Mouse (Mus musculus) embryo, embryonic 10.5 days (tissue): ENCODE data around the gene Xdh.
"Not testable (repeated sequence)": the region's sequence is repeated elsewhere in the genome, so short reads cannot be mapped to it uniquely, and the experiment has no call there.

Source experiments
- DNase-seq: peaks from one replicate; pipeline ENCODE4 v3.0.0-alpha.2; 2015; ENCODE audit warnings: low spot score

The Xdh gene

DNA sequence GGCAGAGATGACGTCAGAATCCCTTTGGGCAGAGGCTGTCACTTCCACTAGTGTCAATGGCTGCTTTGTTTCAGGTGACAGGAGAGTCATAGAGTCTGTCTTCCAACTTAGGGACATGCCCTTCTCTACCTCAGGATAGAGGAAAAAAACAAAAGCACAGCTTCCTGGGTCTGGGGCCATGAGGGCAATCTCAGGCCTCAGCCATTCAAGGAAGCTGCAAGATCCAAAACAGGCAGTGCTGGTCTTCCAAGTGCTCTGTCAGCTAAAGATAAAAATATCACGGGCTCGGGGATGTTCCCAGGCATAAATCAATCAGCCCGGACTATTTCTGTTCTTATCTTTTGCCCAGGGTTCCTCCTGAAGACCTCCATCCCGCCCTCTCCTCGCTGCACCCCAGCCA lies 68.7 kb downstream of the Xdh start:
- no peak for DNase-seq

DNA sequence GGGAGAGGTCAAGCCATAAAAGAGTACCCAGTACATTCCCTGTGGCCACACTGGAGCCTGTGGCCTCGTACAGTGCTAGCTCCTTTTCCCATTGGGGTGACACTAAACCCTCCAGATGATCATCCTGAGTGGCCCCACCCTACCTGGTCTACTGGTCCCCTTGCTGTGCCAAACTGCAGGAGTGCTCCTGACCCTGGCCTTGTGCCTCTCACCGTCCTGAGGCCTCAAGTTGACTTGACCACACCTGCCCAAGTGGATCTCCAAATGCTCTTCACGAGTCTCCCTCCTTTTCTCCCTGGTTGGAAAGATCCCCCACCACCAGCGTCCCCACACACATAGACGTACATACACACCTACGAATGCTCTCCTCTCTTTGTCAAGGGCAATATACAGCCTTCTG lies 69.7 kb downstream of the Xdh start:
- no peak for DNase-seq

DNA sequence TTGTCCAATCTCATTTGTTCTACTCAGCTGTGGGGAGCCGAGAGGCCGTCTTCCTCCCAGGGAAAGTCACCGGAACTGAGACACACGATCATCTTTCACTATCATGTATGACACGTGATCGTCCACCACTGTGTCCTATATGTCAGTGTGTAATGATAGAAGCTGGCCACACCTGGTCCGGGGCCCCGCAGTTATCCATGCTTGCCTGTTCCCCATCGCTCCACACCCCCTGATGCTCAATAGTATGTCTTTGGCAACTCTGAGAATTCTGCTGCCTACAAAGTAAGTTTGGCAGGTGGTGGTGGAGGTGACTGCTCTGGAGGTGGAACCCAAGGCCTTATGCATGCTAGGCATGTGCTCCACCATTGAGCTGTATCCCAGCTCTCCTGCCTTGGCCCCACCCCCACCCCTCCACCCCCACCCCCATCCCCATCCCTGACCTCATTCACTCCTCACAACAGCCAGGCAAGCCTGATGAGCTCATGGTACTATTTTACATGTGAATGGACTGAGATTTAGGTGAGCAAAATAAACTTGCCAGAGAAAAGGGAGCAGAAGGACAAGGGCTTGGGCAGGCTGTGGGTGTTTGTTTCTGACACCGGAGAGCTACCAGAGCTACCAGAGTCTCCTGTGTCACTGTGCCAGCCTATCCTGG lies 70.6 kb downstream of the Xdh start:
- peak; percentile 1 for DNase-seq

DNA sequence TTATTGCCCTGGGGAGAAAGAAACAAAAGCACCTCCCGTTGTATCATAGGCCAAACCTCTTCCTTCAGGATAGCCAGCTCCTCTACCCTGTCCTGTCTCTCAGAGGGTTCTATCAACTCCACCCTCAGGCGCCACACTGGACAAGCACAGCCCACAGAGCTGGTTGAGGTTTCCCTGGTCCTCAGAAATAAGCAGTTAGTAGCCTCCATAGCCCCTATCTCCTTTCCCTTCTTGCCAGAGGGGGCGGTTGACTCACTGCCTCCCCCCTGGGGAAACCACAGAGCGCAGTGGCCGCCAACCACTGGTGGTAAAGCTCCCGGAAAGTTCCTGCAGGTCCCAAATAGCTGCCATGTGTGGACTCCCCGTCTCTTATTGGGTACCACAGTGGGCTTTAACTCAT lies 74.3 kb downstream of the Xdh start:
- no peak for DNase-seq

DNA sequence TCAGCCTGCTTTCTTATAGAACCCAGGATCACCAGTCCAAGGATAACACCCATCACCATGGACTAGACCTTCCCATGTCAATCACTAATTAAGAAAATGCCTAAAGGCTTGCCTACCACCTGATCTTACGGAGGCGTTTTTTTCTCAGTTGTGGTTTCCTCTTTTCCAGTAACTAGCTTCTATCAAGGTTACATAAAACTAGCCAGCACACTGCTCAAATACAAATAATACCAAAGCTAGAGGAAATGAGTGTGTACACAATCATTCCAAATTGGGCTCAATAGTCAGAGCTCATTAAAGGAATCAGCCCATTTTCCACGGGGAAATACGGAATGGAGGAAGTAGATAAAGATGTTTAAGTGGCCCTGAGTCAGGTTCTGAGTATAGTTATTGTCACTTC lies 74.7 kb downstream of the Xdh start:
- no peak for DNase-seq

DNA sequence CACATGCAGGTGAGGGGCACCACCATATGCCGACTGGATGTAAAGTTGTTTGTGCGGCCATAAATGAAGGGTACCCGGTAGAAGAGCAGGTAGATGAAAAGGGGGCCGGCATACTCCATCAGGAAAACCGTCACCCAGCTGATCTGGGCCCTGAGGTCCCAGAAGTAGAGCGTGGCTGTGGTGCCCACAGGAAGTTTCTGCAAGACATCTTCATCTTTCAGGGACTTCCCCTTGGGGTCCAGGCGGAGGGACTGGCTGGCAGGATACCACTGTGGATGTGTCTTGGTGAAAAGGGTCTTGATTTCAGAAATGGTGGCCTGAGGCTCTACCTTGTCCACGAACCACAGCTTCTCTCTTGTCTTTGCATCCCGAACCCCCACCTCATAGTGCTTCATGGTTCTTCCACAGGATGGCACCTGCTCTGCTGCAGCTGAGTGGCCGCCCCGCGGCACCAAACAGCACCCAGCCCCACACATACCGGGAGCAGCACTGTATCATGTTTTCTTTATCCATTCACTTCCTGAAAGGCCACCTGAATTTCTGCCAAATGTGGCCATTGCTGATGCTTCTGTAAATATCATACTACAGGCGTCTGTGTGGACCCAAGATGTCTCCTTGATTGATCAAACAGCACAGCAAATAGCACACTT lies 78.9 kb downstream of the Xdh start:
- DNase-seq = no peak

DNA sequence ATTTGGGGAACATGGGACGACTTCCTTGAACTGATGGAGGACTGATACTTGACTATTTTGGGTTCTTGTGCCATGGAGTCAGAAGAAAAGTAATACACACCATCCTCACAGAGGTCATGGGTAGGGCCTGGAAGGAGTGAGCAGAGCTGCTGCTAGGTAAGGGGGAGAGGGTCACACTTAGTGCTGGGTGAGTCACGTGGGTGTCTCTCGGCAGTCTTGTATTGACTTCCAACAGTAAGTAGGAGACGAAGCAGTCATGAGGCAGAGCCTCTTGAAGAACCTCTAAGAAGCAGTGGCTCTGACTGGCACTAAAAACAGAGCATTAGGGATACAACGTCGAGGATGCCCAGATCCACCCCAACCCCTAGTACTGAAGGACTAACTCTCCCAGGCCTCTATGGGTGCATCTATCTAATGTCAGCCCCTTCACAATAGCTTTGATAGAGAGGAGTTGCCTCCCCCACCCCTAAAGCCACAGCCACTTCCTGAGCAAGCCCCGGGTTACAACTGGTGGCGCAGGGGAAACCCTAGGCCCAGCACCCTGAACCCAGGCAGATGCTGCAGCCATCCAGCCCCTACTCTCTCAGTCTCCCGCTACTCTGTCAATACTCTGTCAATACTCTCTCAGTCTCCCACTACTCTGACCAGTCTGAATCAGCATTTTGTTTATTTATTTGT lies 80.8 kb downstream of the Xdh start:
- DNase-seq = no peak

GRCm38 (mm10) chr17:73853717-73854116 lies 96.3 kb downstream of the Xdh start:
- DNase-seq = no peak

DNA sequence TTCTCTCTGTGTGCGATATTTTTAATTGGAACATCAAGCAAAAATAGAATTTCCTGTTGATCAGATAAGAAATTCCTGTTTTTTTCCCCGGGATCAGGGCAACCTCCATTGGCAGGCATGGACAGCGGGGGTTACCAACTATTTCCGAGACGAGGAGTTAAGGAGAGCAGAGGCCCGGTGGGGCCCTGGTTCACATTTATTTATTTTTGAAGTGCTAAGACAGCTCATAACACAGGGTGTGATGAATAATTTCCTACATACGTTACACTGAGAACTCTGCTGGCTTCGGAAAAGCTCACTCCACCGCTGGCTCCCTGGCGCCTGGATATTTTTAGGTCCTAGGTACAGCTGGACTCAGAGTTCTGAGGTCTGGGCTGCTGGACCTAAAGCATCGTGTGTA lies 97.0 kb downstream of the Xdh start:
- no peak for DNase-seq

DNA sequence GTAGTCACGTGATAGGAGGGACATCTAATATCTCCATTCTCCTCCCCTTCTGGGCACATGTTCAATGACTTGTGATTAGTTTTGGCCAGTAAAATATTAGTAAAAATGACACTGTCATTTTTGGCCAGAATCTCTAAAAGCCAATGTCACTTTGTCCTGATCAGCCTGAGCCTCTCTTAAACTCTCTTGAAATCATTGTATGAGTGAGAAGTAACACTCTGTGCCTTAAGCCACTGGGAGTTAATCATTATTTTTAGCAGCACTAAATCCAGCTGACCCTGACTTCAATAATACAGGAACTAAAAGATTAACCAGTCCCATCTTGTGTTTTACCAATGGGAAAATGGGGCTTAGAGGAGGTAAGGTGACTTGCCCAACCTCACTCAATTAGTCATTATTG lies 102.6 kb downstream of the Xdh start:
- no peak for DNase-seq

- no peak for DNase-seq
Measured at GRCm38 (mm10) chr17:73845632-73846031, 104.4 kb downstream of the Xdh start.

DNA sequence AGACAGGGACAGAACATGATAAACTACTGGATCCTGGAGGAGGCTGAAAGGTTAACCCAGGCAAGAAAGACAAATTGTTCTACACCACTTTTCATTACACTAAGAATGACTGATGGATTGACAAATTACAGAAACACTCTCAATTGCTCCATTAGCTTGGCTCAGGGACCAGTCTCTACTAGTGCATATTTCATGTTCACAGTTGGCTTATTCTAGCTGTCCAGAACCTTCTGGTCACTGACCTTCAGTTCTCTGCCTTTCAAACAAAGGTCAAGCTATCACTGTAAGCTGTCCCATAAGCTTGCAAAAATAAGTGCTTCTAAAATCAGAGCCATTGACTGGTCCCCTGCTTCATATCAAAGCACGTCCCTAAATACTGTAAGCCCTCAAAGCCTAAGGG lies 107.0 kb downstream of the Xdh start:
- DNase-seq = no peak

DNA sequence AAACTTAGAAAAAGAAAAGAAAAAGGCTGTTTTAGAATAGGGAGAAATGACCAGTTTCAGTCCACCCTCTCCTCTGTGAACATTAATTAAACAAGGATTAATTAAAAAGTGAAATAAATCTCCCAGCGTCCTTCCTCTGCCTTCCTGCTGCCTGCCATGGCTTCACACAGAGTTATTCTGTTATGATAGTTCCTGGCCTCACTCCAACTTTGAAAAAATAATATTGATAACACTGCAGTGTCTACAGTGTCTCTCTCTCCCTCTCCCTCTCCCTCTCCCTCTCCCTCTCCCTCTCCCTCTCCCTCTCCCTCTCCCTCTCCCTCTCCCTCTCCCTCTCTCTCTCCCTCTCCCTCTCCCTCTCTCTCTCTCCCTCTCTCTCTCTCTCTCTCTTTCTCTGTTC lies 110.1 kb downstream of the Xdh start:
- not testable (repeated sequence) for DNase-seq

DNA sequence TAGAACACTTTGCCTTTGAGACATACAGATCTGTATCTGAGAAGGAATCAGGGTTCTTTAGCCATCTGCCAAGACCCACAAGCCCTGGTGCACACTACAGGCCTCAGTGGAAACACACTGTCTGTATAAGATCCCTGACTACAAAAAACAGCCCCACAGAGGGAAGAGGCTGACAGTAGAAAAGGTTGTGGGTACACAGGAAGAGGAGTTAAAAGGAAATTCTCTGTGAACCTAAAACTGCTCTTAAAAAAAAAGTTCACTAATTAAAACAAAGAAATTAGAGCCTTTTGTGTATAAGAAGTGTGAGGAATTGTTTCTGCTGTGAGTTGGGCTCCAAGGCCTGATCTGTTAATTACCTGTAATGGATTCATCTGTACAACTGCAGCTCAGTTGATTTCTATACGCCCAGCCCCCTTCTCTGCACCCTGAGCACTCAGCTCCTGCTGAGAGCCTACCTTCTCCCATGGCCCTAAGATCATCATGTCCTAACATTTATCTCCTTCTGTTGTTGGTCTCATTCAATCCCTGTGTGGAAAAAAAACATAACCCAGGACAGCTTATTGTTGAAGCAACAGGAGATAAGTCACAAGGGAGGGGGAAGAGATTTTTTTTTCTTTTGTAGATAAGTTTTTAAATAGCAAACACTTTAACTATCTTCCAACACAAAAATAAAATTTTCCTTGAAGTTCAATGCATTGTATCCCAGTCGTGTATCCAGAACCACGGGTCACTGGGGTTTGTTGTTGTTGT lies 110.7 kb downstream of the Xdh start:
- DNase-seq = no peak

- no peak for DNase-seq
Measured at GRCm38 (mm10) chr17:73837244-73837643, 112.8 kb downstream of the Xdh start.

DNA sequence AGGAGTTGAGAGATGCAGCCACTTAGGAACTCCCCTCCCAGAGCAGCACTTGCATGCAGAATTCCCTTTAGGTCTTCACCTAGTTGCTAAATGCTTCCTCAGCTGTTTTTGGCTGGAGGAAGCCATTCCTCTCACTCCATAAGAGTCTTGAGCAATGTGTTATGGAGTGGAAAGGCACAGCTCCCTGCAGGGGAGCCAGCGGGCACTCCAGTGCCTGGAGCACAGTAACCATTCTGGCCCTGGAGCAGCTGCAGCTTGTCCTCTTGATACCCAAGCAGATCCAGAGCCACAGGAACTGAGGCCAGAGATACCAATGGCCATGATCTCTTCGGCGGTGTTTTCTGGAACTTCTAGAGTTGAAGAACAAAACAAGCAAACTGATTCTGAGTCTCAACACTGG lies 113.4 kb downstream of the Xdh start:
- no peak for DNase-seq
